Mouse (Mus musculus) heart, adult 8-10 months (tissue): ENCODE measurements at regions not wholly inside any gene's neighbourhood (a gene's known extent, or its start where the extent isn't known, plus 50 kb on each side); places are given as distances from the start of the nearest gene placed in this dataset.

Experiments used
- DNase-seq: peaks from one replicate; pipeline ENCODE4 v3.0.0; 2022; ENCODE audit warnings: low spot score

DNA sequence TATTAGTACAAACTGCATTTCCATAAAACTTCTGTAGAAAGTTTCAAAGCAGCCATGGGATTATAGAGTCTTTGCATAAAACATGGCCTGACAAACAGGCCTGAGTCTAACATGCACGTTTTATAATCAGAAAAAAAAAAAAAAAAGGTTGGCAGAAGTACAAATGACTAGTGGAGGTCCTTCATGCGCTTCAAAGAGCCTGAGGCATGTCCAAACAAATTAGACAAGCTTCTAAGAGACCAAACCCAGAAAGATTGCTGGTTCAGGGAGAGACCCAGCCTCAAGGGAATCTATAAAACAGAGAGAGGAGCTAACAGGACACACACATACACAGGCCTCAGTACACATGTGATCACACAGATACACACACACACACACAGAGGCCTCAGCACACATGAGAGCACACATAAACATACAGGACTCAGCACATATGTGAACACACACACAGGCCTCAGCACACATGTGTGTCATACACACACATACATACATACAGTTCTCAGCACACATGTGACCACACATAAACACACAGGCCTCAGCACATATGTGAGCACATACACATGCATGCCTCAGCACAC is 57.0 kb upstream of the Gnaq start:
- no peak for DNase-seq

DNA sequence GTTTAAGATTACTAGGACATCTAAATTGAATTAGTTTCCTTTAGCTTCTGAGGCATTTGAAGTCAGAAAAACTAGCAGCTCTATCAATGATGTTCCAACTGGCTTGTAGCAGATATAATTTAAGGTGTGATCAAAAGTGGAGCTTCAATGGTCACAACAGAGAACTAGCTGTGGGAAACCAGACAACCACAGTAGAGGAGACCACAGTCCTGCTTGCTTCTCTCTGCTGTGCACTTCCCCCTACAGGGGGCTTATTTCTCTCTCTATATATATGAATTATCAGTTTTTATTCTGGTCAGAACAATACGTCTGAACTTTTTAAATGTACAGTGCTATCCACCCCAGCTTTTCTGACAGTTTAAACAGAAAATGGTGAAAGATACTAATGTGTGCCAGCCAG is 57.6 kb upstream of the Gnaq start:
- DNase-seq: no peak

DNA sequence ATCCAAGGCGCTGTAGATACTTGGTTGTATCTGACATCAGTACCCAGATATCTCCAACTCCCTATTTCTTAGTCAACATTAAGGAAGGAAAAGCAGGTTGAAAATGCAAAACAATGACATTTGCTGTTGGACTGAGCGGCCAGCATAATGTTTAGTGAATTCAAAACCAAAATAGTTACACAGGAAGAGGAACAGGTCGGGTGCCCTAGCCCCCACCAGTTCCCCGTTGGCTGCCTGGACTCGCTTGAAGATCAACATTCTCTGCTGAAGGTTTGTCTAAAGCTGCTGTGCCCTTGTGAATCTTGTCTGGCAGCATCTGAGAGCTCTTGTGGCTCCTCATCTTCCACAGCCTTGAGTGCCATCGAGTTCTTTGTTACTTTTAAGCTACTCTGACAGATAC is 65.3 kb upstream of the Gnaq start:
- DNase-seq: no peak

DNA sequence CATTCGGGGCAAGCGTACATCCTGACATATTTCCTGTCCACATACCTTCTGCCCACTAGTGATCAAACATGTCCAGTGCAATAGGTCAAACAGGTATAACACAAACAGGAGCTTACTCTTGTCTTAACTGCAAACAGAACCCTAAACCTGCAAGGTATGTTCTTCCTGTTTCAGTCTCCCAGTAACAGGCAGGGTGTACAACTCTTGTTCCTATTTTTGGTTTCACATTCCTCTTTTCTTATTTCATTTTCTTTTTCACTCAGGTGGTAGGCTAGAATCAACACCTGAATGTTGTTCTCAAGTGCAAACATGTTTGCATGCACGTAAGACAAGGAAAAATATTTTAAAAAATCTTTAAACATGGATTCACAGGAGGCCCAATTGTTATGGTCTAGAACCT is 67.7 kb upstream of the Gnaq start:
- DNase-seq: no peak

DNA sequence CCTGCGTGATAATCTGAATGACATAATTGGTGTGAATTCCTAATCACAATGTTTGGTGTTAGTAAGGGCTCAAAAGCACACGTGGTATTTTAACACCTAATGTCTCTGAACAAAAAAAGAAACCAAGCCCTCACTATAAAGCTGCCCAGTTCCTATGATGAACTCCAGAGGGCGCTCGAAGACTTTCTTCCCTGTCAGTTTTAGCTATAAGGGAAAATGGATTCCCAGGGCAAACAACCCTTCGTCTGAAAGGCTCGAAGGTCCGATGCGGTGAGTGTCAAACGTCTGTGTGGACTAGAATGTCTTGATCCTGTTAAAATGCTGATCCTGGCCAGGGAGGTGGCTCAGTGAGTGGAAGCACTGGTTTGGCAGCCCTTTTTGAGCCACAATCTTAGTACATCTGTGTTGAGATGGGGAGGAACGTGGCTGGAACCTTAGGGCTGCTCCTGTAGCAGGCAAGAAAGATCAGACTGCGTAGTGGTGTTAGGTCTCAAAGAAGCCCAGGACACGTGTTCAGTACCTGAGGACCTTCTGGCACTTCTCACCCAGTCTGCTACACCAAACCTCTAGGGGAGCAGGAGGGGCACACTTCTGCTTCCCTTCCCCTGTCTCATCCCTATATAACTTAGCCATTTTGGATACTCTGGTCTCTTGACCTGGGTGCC is 68.6 kb upstream of the Gnaq start:
- DNase-seq: peak; percentile 84

DNA sequence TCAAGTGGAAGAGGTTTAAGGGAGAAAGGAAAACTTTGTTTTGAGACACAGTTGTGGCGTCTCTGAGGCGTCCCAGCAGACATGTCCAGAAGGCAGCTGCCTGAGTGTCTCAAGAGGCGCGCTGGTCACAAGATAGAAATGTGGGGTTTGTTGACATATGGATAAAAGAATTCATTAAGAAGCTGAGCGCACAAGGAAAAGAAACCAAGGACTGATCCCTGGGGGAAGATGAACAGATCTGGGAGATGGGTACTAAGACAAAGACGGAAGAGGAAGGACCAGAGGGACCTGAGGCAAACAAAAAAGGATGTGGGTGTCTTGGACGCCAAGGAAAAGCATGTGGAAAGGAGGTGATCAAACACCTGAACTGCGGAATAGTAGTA is 69.1 kb upstream of the Gnaq start:
- no peak for DNase-seq

DNA sequence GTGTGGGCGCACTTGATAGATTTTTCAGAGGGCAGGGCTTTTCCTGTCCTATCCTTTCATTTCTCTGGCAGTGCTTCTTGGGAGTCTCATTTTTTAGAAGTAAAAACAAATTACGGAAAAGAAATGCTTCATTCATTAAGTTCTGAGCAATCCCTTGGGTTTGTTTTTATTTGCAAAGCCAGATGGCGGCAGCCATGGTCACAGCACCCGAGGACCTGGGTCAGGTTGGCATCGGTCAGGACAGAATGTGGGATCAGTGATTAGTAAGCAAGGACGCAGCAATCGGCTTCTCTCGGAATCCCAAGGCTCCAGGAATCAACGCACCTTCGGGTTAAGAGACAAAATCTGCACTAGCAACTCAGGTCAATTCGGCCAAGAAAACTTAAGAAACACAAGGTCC is 70.8 kb upstream of the Gnaq start:
- DNase-seq: no peak

DNA sequence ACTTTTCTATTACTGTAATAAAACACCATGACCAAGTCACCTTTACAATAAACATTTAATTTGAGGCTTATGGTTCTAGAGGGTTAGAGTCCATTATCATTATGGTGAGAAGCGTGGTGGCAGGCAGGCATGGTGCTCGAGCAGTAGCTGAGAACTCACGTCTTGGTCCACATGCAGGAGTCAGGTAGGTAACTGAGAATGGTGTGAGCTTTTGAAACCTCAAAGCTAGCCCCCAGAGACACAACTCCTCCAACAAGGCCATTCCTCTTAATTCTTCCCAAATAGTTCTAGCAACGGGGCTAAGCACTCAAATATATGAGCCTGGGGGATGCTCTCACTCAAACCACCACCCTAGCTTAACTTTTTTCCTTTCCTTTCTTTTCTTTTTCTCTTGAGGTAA is 73.6 kb upstream of the Gnaq start:
- no peak for DNase-seq

DNA sequence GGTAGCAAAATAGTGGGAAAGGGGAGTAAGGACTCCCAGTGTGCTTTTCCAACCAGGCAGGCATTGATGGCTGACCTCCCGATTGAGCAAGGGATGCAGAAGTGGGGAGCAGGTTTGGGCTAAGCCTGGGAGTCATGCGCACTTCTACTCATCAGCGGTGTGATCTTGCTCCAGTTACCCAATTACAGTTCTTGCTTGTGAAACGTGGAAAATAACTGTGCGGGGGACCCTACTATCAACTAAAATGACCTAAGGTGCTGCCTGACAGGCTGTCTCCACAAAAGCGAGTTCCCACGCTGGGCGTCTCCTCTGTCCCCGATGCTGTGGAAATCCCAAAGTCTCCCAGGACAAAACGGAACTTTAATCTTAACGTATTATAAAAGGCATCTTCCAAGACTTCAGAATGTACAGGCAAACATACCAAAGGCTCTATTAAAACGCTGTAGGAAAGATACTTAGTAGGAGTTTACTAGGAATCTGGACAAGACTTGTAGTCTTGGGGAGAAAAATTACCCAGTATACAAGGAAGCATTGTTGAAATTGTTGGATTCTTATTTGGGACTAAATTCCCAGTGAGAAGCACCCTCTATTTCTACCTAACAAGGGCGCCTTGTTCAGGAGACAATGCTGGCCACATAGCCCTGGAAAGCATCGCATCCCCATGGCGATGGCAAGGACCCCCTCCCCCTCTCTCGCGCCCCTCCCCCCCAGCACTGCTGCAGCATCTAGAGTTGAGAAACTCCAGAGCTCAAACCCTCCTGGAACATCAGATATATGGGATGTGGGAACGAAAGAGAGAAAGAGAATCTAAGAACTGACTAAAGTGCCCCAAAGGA is 65.6 kb upstream of the Cep78 start:
- DNase-seq: no peak

DNA sequence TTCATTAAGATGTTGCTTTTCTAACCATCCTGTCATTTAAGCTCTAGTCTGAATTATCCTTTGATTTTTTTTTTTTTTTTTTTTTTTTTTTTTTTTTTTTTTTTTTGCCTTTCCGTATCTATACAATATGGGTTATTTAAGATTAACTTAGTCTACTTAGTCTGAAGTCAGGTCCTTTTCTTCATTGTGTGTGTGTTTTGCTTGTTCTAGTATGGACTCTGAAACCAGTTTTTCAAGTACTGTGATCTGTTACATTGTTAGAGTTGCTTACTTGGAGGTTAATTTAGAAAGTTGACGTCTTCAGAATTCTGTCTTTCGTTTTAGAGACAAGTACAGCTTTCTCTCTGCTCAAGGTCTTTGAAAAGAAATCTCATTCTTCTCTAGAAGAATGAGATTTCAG is 64.9 kb upstream of the Cep78 start:
- no peak for DNase-seq

DNA sequence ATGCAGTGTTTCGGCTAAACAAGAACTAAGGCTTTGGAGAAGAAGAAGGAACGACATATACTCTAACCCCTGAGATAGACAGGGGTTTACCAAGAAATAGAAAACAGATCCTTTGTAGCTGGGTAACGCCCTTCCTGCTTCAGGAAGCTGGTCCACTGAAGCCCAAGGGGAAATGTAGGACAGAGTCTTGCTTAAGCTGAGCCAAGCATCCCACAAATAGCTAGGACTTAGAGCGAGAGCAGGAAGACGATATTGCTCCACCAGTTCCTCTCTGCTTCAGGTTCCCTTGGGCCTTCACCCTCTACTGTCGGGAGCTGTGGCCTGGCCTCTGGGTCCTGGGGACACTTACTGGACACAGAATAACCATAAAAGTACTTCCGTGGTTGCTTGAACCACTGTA is 62.2 kb upstream of the Cep78 start:
- peak; percentile 58 for DNase-seq

DNA sequence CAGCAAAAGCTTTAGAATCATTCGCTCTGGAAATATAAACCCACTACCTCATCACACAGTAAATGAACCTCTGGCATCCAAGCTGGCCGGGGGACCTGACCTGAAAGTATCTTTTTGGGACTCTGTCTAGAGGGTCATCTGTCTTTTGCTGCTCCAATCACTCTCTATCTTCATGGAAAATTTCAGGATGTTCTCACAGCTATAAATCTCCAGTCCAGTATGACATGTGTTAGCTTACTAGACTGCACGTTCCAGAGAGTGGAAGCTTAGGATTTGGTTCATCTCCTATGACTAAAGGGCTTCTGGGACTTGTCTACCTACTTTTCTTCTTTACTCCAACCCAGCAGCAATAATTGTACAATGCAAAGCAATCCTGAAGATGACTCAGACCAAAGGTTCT is 60.5 kb upstream of the Cep78 start:
- no peak for DNase-seq

DNA sequence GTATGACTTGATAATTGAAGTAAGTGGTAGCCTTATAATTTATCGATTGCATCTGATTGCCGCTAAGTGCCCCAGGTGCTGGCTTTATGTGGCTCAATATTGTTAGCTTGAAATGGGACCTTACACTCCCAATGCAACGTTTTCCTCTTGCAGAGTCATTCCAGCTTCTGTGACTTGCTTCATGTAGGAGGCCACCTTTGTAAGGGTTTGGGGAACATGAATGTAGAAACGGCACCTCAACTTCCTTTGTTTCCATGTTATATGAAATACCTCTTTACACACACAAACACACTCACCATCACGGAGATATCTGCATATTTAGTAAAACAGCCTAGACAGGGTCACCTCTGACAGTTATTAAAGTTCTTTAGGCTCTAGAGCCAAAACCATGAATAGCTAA is 59.4 kb upstream of the Cep78 start:
- no peak for DNase-seq

DNA sequence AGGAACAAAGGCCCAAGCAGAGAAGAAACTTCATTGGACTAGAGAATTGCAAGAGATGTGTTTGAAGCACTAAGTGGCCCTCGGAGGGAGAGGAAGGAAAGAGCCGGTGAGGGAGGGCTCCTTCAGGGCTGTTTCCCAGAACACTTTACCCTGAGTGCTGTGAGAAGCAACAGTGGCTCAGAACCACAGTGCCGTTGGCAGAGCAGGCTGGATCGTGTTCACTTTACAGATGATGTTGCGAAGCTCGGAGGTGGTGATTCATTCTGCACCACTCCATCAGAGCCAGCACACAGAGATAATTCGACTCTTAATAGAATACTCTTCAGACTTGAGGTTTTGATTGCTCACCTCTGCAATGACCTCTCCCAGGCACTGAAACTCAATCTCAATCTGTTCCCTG is 58.2 kb upstream of the Cep78 start:
- no peak for DNase-seq

DNA sequence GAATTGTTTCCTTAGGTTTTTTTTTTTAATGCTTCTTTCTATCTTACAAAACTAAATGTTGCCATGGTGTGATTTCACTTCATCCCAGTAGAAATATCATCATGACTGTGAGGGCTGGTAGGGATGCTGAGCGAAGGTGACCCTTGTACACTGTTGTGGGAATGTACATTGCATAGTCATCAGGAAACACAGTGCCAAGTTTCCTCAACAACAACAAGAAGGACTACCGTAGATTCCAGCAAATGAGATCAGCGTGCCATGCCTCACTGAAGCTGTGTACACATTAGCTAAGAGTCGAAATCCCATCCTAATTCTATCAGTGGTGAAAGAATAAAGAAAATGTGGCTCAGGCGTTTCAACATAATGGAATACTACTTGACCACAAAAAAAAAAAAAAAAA is 57.1 kb upstream of the Cep78 start:
- no peak for DNase-seq

DNA sequence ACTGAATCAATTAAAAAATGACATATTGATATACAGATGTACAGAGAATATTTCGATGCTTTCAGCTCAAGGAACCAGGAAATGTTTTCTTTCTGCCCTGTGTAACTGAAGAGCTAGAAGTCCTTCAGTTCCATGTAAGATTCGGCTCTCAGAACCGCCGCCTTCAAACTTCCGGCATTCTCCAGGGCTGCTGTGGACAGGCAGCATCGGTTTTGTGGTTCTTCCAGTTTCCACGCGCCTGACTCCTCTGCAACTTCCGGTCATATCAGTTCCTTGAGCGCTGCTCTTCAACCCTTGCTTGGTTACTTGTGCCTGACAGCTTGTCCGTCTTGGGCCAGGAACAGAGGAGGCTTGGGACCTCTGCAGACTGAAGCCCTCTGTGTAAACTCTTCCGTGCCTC is 53.0 kb upstream of the Cep78 start:
- no peak for DNase-seq
